Mouse (Mus musculus): Measurements from ENCODE around the gene Alkal2.

Gene Alkal2

GRCm38 (mm10) chr12:30922401-30922800 lies 38.3 kb downstream of the Alkal2 start:
- DNase-seq (ENCODE audit: low read depth, low spot score), result peak; percentile 75

DNA sequence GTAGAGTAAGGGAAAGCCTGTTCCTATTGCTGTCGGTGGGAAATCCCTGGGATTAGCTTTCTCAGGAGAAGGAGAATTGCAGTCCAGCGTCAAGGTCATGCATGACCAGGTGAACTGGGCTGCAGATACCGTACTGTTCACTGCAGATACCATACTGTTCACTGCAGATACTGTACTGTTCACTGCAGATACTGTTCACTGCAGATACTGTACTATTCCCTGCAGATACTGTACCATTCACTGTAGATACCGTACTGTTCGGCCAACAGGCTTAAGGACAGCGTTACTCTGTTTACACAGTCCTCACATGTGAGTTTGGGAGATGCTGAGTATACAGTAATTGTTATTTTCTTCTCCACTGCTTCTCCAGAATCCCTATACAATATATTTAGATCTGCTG lies 44.1 kb downstream of the Alkal2 start:
- no peak for DNase-seq (ENCODE audit: low read depth, low spot score)

DNA sequence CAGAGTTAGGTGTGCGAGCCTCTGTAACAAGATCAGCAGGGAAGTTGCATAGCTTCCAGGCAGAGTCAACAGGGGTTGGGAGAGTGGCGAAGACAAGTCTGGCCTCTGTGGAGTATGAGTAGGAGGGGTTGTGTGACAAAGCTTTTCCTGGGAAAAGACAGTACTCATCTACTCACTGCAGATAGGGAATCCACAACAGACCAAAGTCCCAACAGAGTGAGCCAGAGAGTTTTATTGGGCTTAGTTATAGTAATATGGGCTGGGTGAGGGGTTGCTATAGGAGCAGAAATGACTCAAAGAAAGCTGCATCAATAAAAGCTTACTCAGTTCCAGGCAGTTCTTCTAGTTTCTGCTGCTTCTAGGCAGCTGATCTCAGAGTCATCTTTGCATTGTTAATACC lies 49.2 kb downstream of the Alkal2 start:
- no peak for DNase-seq (ENCODE audit: low read depth, low spot score)

- DNase-seq (ENCODE audit: low read depth, low spot score), result no peak
Observed at GRCm38 (mm10) chr12:30936899-30937298, 52.8 kb downstream of the Alkal2 start.

Data from R1 (cell line).